Mouse (Mus musculus) layer of hippocampus, adult 2 months (tissue): ENCODE measurements around the gene Gm49721. TPM values are rescaled to one million over a fixed set of nuclear protein-coding genes. Genes with fewer than 3 reads are reported as not detected.
"Not testable (repeated sequence)": the region's sequence is repeated elsewhere in the genome, so short reads cannot be mapped to it uniquely, and the experiment has no call there.

Experiments used
- DNase-seq, 2 experiments: peaks; one replicate each; pipeline ENCODE4 v3.0.0; 2022; ENCODE audit warnings: low spot score in 2 of 2
- H3K27ac ChIP-seq: fragments of 200-600 bp; 2 replicates; pipeline ENCODE4 v1.8.1; 2022
- H3K4me3 ChIP-seq: fragments of 200-600 bp; 2 replicates; pipeline ENCODE4 v1.8.1; 2022; ENCODE audit warnings: mild to moderate bottlenecking
- CTCF ChIP-seq: fragments of 200-600 bp; conservative IDR thresholded peaks from 2 replicates; pipeline ENCODE4 v1.8.1; 2022; ENCODE audit warnings: antibody characterized with exemption, mild to moderate bottlenecking, moderate library complexity
- total RNA-seq, 2 experiments: library from RNA; stranded (reverse); gene quantifications; 2 replicates each; pipeline ENCODE4 v1.2.3; 2021

Gene Gm49721
- total RNA-seq, 2 experiments from 2014 or later, result 0.25 to 1.0 TPM

DNA sequence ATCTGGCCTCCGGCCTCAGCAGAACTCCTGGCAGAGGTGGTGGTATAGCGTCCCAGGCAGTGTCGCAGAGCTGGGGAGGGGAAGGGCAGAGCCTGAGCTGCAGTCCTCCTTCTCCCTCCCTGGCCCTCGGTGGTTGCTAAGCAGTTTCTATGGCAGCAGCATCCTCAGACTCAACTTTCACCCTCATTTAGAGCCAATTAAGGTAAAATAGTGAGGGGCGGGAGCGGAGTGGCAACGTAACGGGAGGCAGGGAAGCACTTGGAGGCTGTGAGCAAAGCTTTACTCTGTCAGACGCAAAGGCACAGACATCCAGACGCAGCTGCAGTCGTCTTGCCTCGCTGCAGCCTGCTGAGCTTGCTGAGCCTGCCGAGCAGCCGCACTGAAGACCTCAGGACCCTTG, 46.6 kb downstream of the Gm49721 start, which contains the start of gene Gm1604a:
TSS of gene Gm1604a (plus strand) at position 312 of the 400 bp plus-strand sequence.
- DNase-seq, result peak; percentile 35 to 42
- H3K4me3 ChIP-seq, result peak within 1 kb of the TSS; percentile 33; the same call in 1 of the 2 replicates
- not testable (repeated sequence) for H3K27ac ChIP-seq

DNA sequence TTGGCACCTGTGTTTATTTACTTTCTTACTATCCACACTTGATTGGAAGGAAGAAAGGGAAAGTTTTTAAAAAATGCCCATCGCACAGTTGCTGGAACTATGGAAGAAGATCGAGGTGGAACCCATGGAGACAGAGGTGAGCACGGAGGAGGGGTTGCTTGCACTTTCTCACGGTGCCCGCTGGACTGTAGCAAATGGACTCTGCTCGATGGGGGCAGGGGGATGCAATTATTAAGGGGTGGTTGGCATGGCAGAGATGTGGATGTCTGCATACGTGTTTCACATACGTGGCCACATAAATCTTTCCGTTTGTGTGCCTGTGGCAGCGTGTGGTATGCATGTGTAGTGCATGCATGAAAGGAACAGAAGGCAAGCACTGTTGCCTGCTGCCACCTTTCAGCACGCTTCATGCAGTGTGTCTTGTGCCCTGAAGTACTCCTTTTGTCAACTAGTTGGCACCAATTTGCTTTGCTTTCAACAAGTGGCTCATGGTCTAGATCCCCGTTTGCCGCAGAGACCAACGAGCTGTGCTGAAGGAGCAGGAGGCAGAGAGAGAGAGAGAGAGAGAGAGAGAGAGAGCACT, 47.2 kb downstream of the Gm49721 start:
- H3K4me3 ChIP-seq, DNase-seq, H3K27ac ChIP-seq: not testable (repeated sequence)

DNA sequence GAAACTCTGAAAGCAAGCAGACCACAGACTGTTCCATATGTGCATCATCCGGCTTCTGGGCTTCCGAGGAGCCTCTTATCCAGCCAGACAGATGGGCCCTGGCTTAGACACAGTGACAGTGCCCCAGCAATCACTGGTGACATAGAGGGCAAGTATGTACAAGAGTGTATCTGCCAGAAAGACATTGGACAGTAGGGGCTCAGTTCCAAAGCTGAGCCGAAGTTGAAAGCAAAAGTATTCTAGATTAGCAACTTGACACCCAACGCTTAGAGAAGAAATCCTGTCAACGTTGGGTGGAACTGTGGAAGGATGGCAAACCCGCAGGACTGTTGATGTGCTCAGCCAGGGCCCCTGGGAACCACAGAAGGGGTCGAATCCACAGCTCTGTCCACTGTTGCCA, 51.5 kb downstream of the Gm49721 start:
- not testable (repeated sequence) for DNase-seq, H3K27ac ChIP-seq, H3K4me3 ChIP-seq

DNA sequence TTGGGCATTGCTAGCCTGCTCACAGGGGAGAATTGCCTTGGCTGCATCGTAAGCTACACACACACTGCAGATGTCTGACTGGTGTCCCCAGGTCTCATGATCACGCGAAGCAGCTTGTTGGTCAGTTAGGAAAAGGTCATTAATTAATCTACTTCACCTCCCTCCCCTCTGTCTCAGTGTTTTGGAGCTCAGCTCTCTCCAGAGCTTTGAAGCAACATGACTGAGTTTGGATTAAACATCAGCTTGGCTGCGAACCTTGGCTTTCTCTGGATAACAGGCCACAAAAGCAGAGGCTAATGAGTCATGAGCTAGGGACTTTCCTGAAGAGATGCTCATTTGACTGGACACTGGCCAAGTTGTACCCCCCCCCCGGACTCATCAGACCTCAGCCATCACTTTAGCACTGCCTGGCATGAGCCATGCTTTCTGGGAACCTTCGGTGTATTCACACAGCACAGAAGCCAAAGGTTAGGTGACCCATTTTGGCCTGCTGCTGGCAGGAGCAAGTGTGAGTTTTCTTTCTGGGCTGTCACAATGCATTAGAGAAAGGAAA, 52.0 kb downstream of the Gm49721 start:
- DNase-seq, H3K4me3 ChIP-seq: not testable (repeated sequence)

DNA sequence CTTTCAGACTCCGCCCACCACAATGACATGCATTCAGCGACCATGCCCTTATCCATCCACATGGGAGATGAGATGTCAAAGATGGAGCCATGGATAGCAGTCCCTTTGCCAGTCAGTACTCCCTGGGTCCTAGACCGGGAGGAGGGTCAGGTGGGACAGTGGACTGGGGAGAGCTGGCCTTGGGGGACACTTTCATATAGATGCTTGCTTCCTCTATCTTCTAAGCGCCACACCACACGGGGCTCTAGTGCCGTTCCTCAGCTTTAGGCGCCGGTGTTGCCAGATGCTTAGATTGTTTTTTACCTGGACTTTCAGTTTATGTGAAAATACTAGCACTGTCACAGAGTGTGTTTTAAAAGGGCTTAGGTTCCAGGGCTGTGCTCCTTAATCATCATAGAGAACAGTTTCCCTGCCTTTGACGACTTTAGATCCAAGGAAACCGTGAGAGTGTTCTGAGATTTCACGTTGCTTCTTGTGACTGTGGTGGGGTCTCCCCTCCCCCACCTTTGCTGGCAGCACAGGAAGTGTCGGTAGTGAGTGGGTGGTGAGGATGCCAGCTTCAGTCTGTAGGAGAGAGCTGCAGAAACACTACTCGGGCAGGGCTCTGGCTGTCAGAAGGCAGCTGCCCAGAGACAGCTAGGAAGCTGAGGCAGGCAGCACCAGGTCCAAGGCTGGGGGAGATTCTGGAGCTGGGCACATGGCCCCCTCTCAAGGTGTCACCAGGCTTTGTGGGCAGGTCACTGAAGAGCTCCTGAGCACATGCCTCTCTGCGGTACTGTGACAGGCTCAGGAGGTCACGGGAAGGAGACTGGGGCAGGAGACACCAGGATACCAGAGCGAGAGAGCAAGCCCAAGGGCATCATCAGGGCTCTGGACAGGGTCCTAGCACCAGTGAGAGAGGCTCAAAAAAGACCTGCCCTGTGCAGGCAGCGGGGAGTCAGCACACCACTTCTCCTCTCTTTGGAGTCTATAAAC, 54.8 kb downstream of the Gm49721 start:
- not testable (repeated sequence) for DNase-seq, H3K4me3 ChIP-seq, H3K27ac ChIP-seq

More for the DNA sequence above, 52.0 kb downstream of the Gm49721 start:
- H3K27ac ChIP-seq, result not testable (repeated sequence)

DNA sequence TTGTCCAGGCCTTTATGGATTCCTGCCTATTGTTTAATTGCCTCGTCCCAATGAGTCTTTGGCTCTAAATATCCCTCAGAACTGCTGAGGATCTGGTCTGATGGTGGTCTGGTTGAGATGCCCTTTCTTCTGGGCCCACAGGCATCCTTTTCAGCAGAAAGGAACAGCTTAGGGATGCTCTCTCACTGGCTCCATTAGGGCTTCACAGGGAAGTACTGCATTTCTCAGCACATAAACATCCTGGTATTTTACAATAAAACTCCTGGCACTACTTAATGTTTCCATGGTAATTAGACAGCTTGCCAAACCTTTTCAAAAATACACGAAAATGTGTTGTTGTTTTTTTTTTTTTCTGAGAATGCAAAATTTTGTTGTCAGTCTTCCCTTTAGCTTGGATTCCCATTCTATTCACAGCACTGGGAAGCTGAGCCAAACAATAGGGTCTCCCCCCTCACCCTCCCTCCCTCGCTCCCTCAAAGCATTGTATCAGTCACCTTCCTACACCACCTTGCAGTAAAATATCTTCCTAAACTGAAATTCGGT, 90.4 kb downstream of the Gm49721 start:
- not testable (repeated sequence) for H3K27ac ChIP-seq, H3K4me3 ChIP-seq
- peak; percentile 29 to 30 for DNase-seq

DNA sequence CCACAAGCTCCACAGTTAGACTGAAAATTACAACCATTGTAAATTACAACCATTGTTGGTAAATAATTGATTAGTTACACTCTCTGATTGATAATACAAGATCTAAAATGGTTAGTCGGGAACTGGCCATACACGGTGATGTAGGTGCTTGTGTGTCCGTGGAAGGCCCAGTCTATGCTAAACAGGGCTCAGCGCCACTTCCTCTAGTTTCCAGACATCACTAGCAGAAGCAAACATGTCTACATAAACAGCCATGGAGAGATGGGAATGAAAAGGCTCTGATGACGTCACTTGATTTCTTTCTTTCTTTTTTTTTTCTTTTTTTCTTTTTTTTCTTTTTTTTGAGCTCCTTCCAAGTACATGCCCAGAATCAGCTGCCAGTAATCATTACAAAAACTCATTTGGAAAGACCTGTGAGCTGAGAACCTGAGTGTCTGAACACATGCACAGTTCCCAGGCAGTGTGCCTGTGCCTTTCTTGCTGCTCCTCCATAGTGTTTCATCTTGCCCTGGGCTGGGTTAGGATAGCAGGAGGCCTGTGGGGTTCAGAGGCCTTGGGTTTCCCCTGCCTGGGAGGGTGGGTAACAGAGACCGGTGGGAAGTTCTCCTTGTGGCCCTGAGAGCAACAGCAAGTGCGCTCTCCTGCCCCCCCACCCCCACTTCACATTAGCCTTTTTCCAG, 91.0 kb downstream of the Gm49721 start:
- DNase-seq, result not testable (repeated sequence)
- H3K27ac ChIP-seq, result peak overlapping the region; percentile 53; the same call in 1 of the 2 replicates

DNA sequence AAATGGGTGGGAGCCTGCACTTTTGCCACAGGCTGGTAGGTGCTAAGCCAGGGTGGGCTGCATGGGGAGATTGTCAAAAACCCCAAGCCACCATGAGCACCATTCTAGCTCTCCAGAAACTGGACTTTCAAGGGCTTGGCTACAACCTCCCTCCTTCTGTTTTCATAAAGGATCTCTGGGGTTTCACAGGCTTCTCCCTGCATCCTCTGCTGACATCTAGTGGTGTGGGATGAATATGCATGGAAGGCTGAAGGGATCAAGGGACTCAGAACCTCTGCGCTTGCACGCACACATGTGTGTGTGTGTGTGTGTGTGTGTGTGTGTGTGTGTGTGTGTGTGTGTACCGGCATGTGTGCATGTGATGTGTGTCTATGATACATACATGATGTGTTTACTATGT, 95.8 kb downstream of the Gm49721 start:
- peak; percentile 36 to 54 for DNase-seq
- peak; percentile 58 for TF ChIP-seq CTCF
- H3K4me3 ChIP-seq, H3K27ac ChIP-seq: not testable (repeated sequence)

More for the DNA sequence above, 91.0 kb downstream of the Gm49721 start:
- H3K4me3 ChIP-seq, result not testable (repeated sequence)

DNA sequence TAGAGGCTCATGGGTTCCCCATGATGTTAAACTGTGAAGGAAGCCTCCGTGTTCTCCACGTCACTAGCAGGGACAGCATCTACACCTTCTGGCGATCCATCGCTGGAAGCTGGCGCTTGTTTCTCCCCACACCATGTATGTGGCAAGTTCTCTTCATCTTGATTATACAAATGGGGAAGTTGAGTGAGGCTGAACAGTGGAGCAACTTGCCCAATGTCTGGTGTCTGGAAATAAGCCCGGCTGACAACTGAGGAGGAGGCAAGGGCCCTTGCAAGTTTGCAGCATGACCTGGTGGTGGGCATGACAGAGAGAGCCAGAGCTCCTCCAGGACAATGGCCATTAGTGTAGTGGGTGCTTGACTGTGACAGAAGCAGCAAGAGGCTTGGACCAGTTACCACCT, 96.8 kb downstream of the Gm49721 start:
- not testable (repeated sequence) for H3K4me3 ChIP-seq, DNase-seq, H3K27ac ChIP-seq

DNA sequence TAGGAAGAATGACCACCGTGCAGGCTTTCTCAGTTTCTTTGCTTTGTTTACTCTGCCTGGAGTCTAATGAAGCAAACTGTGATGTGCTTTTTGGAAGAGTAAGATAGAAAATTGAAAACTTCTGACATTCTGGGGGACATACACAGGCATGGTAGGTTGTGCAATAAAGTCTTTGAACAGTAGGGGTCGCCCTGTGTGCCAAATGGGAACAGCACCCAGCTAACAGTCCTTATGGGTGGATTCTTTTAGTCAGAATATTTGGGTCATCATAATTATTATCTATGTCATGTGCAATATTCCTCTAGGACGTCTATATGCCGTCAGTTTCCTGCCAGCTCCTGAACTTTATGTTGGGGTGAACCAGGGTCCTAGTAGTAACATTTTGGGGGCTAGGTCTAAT, 100.9 kb downstream of the Gm49721 start:
- peak; percentile 60 to 83 for DNase-seq
- not testable (repeated sequence) for H3K4me3 ChIP-seq, H3K27ac ChIP-seq
- peak; percentile 57 for TF ChIP-seq CTCF

DNA sequence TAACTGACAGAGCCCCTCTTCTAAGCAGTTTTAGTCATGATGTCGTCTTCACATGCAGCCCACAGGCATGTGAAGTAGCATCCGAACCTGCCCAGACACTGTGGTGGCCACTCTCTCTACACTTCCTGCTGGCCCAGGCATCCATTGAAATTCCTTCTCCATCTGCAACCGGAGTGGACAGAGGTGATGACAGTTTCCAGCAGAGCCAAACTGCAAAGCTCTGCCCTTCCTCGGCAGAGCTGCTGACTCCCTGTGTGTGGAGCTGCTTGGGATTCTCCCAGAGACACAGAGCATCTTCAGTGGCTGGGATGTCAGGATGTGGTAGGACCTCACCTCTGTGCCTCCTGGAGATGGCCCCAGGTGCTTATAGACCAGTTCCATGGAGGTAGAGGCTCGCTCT, 105.8 kb downstream of the Gm49721 start:
- DNase-seq, H3K4me3 ChIP-seq, H3K27ac ChIP-seq: not testable (repeated sequence)

DNA sequence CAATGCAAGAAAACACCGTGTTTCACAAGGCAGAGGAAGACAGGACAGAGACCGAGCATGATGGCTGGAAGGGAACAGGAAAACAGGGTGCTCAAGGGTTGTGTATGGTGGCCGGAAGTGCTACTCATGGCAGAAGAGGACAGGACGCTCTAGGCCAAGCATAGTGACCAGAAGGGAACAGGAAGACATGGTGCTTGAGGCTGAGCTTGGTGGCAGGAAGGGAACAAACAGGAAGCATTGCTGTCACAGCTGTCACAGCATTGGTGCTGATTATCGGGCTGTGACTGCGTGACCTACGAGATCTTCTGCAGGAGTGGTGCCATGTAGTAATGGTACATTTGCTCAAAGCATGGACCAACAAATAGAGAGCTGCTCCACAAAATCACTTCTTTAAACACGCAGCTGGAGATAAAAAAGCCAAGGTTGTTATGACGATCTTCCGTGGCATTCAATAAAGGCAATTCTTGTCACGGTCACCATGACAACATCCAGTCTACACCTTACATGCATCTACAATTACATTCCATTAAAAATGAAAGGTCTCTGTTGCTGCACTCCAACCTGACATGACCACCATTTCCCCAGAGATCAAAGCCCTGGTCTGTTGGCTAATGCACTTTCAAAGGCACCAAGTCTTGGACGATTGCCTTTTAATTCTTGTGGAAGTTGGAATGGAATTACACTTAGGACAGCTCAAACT, 106.9 kb downstream of the Gm49721 start:
- H3K27ac ChIP-seq, DNase-seq, H3K4me3 ChIP-seq: not testable (repeated sequence)

DNA sequence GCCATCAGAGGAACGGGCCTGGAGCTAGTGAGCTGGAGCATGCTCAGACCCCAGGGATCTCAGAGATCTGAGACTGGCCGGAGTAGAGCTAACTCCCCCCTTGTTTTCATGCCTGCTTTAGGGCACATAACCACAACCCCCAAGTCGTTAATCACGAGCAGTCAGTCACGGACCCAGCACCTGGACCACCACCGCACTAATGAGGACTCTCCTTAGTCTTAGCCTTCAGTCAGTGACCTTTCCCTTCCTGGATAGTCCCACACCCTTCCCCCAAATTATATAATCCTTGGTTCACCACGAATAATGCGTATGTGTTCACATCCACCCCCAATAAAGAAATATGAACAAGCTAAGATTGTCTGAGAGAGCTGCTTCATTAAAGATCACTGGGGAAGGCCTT, 108.1 kb downstream of the Gm49721 start:
- H3K27ac ChIP-seq, H3K4me3 ChIP-seq, DNase-seq: not testable (repeated sequence)

Other genes starting within 250 kb of the Gm49721 start
- 10 to 100 TPM; 48.0 to 51.1 TPM for gene Ezr, start 196.1 kb upstream of the Gm49721 start, total RNA-seq
- 10 to 100 TPM; 28.8 to 30.5 TPM for gene Rsph3b, start 30.2 kb upstream of the Gm49721 start, total RNA-seq
- gene Tagap1, start 17.7 kb upstream of the Gm49721 start, total RNA-seq, result 10 to 100 TPM; 25.0 to 27.1 TPM
- gene Rnaset2b, start 8.3 kb upstream of the Gm49721 start, total RNA-seq, result 10 to 100 TPM; 35.4 to 39.5 TPM
- gene Gm1604a, start 46.7 kb downstream of the Gm49721 start, total RNA-seq, result 1 to 10 TPM; 1.1 to 1.8 TPM
- 10 to 100 TPM; 34.4 to 34.6 TPM for gene Rps6ka2, start 191.2 kb downstream of the Gm49721 start, total RNA-seq